Mouse (Mus musculus) liver, embryonic 15.5 days (tissue): ENCODE measurements around the gene Lrch1. TPM values are rescaled to one million over a fixed set of nuclear protein-coding genes. Genes with fewer than 3 reads are reported as not detected.
A peak's percentile ranks its signal among the peaks of the same experiment; 100 is the strongest.

Source experiments
- ATAC-seq: fragments of 200-750 bp; cut with Nextera tagmentation; 2 replicates; pipeline ENCODE4 v1.8.0; 2017; ENCODE audit warnings: moderate number of reproducible peaks, mild to moderate bottlenecking, moderate library complexity; ENCODE audit not compliant: insufficient read depth
- H3K27ac ChIP-seq: fragments of 300-500 bp; sonication (generic); replicated peaks from 2 replicates; pipeline ENCODE4 v1.5.1; 2015; ENCODE audit warnings: mild to moderate bottlenecking, inconsistent platforms
- H3K27me3 ChIP-seq: fragments of 300-500 bp; sonication (generic); 2 replicates; pipeline ENCODE4 v1.6.1; 2015; ENCODE audit warnings: mild to moderate bottlenecking, inconsistent platforms
- H3K36me3 ChIP-seq: fragments of 300-500 bp; sonication (generic); replicated peaks from 2 replicates; pipeline ENCODE4 v1.6.1; 2015; ENCODE audit warnings: moderate library complexity, mild to moderate bottlenecking, inconsistent platforms
- H3K4me1 ChIP-seq: fragments of 300-500 bp; sonication (generic); replicated peaks from 2 replicates; pipeline ENCODE4 v1.6.1; 2015; ENCODE audit warnings: inconsistent platforms
- H3K4me2 ChIP-seq: fragments of 300-500 bp; sonication (generic); 2 replicates; pipeline ENCODE4 v1.6.1; 2015; ENCODE audit warnings: moderate library complexity, mild to moderate bottlenecking, inconsistent platforms
- H3K4me3 ChIP-seq: fragments of 300-500 bp; sonication (generic); replicated peaks from 2 replicates; pipeline ENCODE4 v1.5.1; 2015; ENCODE audit warnings: mild to moderate bottlenecking, inconsistent platforms
- H3K9ac ChIP-seq: fragments of 300-500 bp; sonication (generic); 2 replicates; pipeline ENCODE4 v1.6.1; 2015; ENCODE audit warnings: moderate library complexity, mild to moderate bottlenecking, inconsistent platforms
- H3K9me3 ChIP-seq: fragments of 300-500 bp; sonication (generic); replicated peaks from 2 replicates; pipeline ENCODE4 v1.6.1; 2016; ENCODE audit warnings: inconsistent platforms
- WGBS: fragments of 180-500 bp; shearing (Covaris S2); methylation state at CpG from one replicate; pipeline ENCODE4 v1.1.7; 2015; ENCODE audit warnings: mixed read lengths; ENCODE audit not compliant: insufficient replicate concordance; 5-methylcytosine and 5-hydroxymethylcytosine counted together
- polyA plus RNA-seq: library from polyadenylated mRNA; unstranded; fragments of >200 nt; fragmentation: Nextera tagmentation; extraction: Ambion mirVana; gene quantifications from 2 replicates; pipeline ENCODE4 v1.2.1, GENCODE M21; 2015

The Lrch1 gene
- polyA plus RNA-seq, 1 experiment from 2014 or later: 4.5 TPM

- Histone ChIP-seq H3K27me3 (peaks cover 15% of the 10 kb centered on the region), H3K4me1 (peaks cover 43% of the 10 kb centered on the region), H3K9ac (no peak overlapping the region), H3K36me3 (no peaks in the 10 kb centered on the region), H3K9me3 (no peaks in the 10 kb centered on the region), H3K4me3 (no peak overlapping the region), H3K4me2 (no peak overlapping the region), H3K27ac (no peak overlapping the region)
- no peak for ATAC-seq
- WGBS: 40% methylated on average over 6 of the region's 6 CpGs
Observed at GRCm38 (mm10) chr14:74976972-74977371, 29.3 kb upstream of the Lrch1 start.

- Histone ChIP-seq H3K27me3 (peaks cover 15% of the 10 kb centered on the region), H3K27ac (no peak overlapping the region), H3K9ac (no peak overlapping the region), H3K4me1 (peaks cover 57% of the 10 kb centered on the region), H3K4me3 (no peak overlapping the region), H3K36me3 (no peaks in the 10 kb centered on the region), H3K9me3 (no peaks in the 10 kb centered on the region), H3K4me2 (no peak overlapping the region)
- ATAC-seq: no peak
- WGBS: 16% methylated on average over 10 of the region's 10 CpGs
Observed at GRCm38 (mm10) chr14:74974136-74974651, 26.5 kb upstream of the Lrch1 start.

- H3K9ac ChIP-seq: no peak overlapping the region
- H3K4me1 ChIP-seq: peaks cover 57% of the 10 kb centered on the region
- peak overlapping the region; percentile 80 for H3K27ac ChIP-seq
- no peaks in the 10 kb centered on the region for H3K36me3 ChIP-seq
- 40% methylated on average over 5 of the region's 5 CpGs for WGBS
- 0 out of 2 replicates have a peak overlapping the region, but pooled peaks have one; percentile 1 for H3K4me3 ChIP-seq
- peak overlapping the region; percentile 50 for H3K4me2 ChIP-seq
- H3K27me3 ChIP-seq: peaks cover 15% of the 10 kb centered on the region; the same call in 1 of the 2 replicates
- no peaks in the 10 kb centered on the region for H3K9me3 ChIP-seq
- peak; percentile 82 for ATAC-seq
Observed at GRCm38 (mm10) chr14:74972687-74973086, 25.0 kb upstream of the Lrch1 start.

GRCm38 (mm10) chr14:74972216-74972615, 24.5 kb upstream of the Lrch1 start:
- Histone ChIP-seq H3K4me1 (peaks cover 57% of the 10 kb centered on the region), H3K9ac (no peak overlapping the region), H3K27me3 (peaks cover 15% of the 10 kb centered on the region; the same call in 1 of the 2 replicates), H3K27ac (peak overlapping the region; percentile 80), H3K36me3 (no peaks in the 10 kb centered on the region), H3K4me3 (0 out of 2 replicates have a peak overlapping the region, but pooled peaks have one; percentile 9), H3K4me2 (peak overlapping the region; percentile 50), H3K9me3 (no peaks in the 10 kb centered on the region)
- peak; percentile 90 for ATAC-seq
- 7% methylated on average over 3 of the region's 3 CpGs for WGBS

GRCm38 (mm10) chr14:74963402-74963764, 15.7 kb upstream of the Lrch1 start:
- 52% methylated on average over 3 of the region's 3 CpGs for WGBS
- ATAC-seq: no peak
- H3K9ac ChIP-seq: no peak overlapping the region

GRCm38 (mm10) chr14:74962713-74963401, 15.2 kb upstream of the Lrch1 start:
- 64% methylated on average over 8 of the region's 8 CpGs for WGBS
- H3K27ac ChIP-seq: no peak overlapping the region
- ATAC-seq: peak; percentile 61

More at GRCm38 (mm10) chr14:74963402-74963764, 15.7 kb upstream of the Lrch1 start:
- H3K27me3 ChIP-seq: no peaks in the 10 kb centered on the region
- H3K36me3 ChIP-seq: no peaks in the 10 kb centered on the region
- peaks cover 4% of the 10 kb centered on the region; the same call in 1 of the 2 replicates for H3K4me1 ChIP-seq
- H3K27ac ChIP-seq: no peak overlapping the region
- H3K4me3 ChIP-seq: no peak overlapping the region
- H3K9me3 ChIP-seq: no peaks in the 10 kb centered on the region
- no peak overlapping the region for H3K4me2 ChIP-seq

GRCm38 (mm10) chr14:74960568-74960967, 12.9 kb upstream of the Lrch1 start:
- H3K27ac ChIP-seq: no peak overlapping the region
- peaks cover 4% of the 10 kb centered on the region; the same call in 1 of the 2 replicates for H3K4me1 ChIP-seq
- H3K9ac ChIP-seq: no peak overlapping the region
- ATAC-seq: no peak
- 66% methylated on average over 5 of the region's 5 CpGs for WGBS
- no peak overlapping the region for H3K4me2 ChIP-seq
- H3K27me3 ChIP-seq: no peaks in the 10 kb centered on the region
- H3K4me3 ChIP-seq: no peak overlapping the region
- no peaks in the 10 kb centered on the region for H3K36me3 ChIP-seq
- no peaks in the 10 kb centered on the region for H3K9me3 ChIP-seq

More at GRCm38 (mm10) chr14:74962713-74963401, 15.2 kb upstream of the Lrch1 start:
- no peak overlapping the region for H3K9ac ChIP-seq
- peaks cover 4% of the 10 kb centered on the region; the same call in 1 of the 2 replicates for H3K4me1 ChIP-seq
- H3K27me3 ChIP-seq: no peaks in the 10 kb centered on the region
- H3K9me3 ChIP-seq: no peaks in the 10 kb centered on the region
- H3K4me2 ChIP-seq: no peak overlapping the region
- no peak overlapping the region for H3K4me3 ChIP-seq
- no peaks in the 10 kb centered on the region for H3K36me3 ChIP-seq

- H3K9me3 ChIP-seq: no peaks in the 10 kb centered on the region
- ATAC-seq: no peak
- H3K4me1 ChIP-seq: no peaks in the 10 kb centered on the region
- no peaks in the 10 kb centered on the region for H3K36me3 ChIP-seq
- H3K27ac ChIP-seq: no peak overlapping the region
- H3K4me3 ChIP-seq: no peak overlapping the region
- no peak overlapping the region for H3K4me2 ChIP-seq
- WGBS: 42% methylated on average over 2 of the region's 2 CpGs
- H3K27me3 ChIP-seq: no peaks in the 10 kb centered on the region
- no peak overlapping the region for H3K9ac ChIP-seq
Observed at GRCm38 (mm10) chr14:74956702-74957101, 9.0 kb upstream of the Lrch1 start.

GRCm38 (mm10) chr14:74956234-74956633, 8.6 kb upstream of the Lrch1 start:
- no peaks in the 10 kb centered on the region for H3K36me3 ChIP-seq
- no peak overlapping the region for H3K27ac ChIP-seq
- H3K27me3 ChIP-seq: no peaks in the 10 kb centered on the region
- 64% methylated on average over 1 of the region's 1 CpGs for WGBS
- ATAC-seq: no peak
- no peak overlapping the region for H3K9ac ChIP-seq
- H3K9me3 ChIP-seq: no peaks in the 10 kb centered on the region
- no peak overlapping the region for H3K4me2 ChIP-seq
- H3K4me3 ChIP-seq: no peak overlapping the region
- no peaks in the 10 kb centered on the region for H3K4me1 ChIP-seq

GRCm38 (mm10) chr14:74948426-74949240, 957 bp upstream of the Lrch1 start:
- no peak overlapping the region for H3K27ac ChIP-seq
- no peak for ATAC-seq

GRCm38 (mm10) chr14:74948014-74948396, 329 bp upstream of the Lrch1 start:
- Histone ChIP-seq H3K4me1 (peaks cover 45% of the 10 kb centered on the region), H3K27ac (peak overlapping the region; percentile 87; the same call in 1 of the 2 replicates), H3K4me3 (peak overlapping the region; percentile 90), H3K9ac (peak overlapping the region; percentile 88), H3K27me3 (no peaks in the 10 kb centered on the region; the same call in 1 of the 2 replicates), H3K9me3 (no peaks in the 10 kb centered on the region), H3K4me2 (peak overlapping the region; percentile 94), H3K36me3 (no peaks in the 10 kb centered on the region)
- ATAC-seq: no peak
- 13% methylated on average over 13 of the region's 13 CpGs for WGBS

More at GRCm38 (mm10) chr14:74948426-74949240, 957 bp upstream of the Lrch1 start:
- no peaks in the 10 kb centered on the region for H3K36me3 ChIP-seq
- peaks cover 41% of the 10 kb centered on the region for H3K4me1 ChIP-seq
- H3K9me3 ChIP-seq: no peaks in the 10 kb centered on the region
- peak overlapping the region; percentile 90 for H3K4me3 ChIP-seq
- H3K4me2 ChIP-seq: peak overlapping the region; percentile 94
- 22% methylated on average over 14 of the region's 14 CpGs for WGBS
- H3K9ac ChIP-seq: peak overlapping the region; percentile 88
- no peaks in the 10 kb centered on the region; the same call in 1 of the 2 replicates for H3K27me3 ChIP-seq
